Mouse (Mus musculus): ENCODE measurements around the gene Plekho1. TPM values are rescaled to one million over a fixed set of nuclear protein-coding genes. Genes with fewer than 3 reads are reported as not detected.
"Not testable (repeated sequence)": the region's sequence is repeated elsewhere in the genome, so short reads cannot be mapped to it uniquely, and the experiment has no call there.

The Plekho1 gene
- total RNA-seq, 2 experiments from 2014 or later, result 56.2 to 56.3 TPM

GRCm38 (mm10) chr3:95987386-95988110 lies 8.3 kb downstream of the Plekho1 start:
- DNase-seq (ENCODE audit: extremely low spot score in 1 of 2, low spot score in 2 of 2), result peak in 1 of 2 experiments; percentile 55
- intact Hi-C loops (cut with DNase I), result no loop called here

- intact Hi-C loops (cut with DNase I), result no loop called here
- no peak for DNase-seq (ENCODE audit: extremely low spot score in 1 of 2, low spot score in 2 of 2)
These were observed 8.8 kb downstream of the Plekho1 start for GRCm38 (mm10) chr3:95986984-95987383.

- intact Hi-C loops (cut with DNase I), result no loop called here
- peak; percentile 72 to 77 for DNase-seq (ENCODE audit: extremely low spot score in 1 of 2, low spot score in 2 of 2)
These were observed 9.7 kb downstream of the Plekho1 start for GRCm38 (mm10) chr3:95986001-95986622.

- intact Hi-C loops (cut with DNase I), result no loop called here
- DNase-seq (ENCODE audit: extremely low spot score in 1 of 2, low spot score in 2 of 2), result peak; percentile 77 to 84
These were observed 10.4 kb downstream of the Plekho1 start for GRCm38 (mm10) chr3:95985209-95986000.

- intact Hi-C loops (cut with DNase I), result no loop called here
These were observed 13.7 kb downstream of the Plekho1 start for GRCm38 (mm10) chr3:95982129-95982528.

GRCm38 (mm10) chr3:95980276-95980970 lies 15.4 kb downstream of the Plekho1 start:
- intact Hi-C loops (cut with DNase I), result no loop called here
- no peak for DNase-seq (ENCODE audit: extremely low spot score in 1 of 2, low spot score in 2 of 2)

More at GRCm38 (mm10) chr3:95982129-95982528, 13.7 kb downstream of the Plekho1 start:
- DNase-seq (ENCODE audit: extremely low spot score in 1 of 2, low spot score in 2 of 2), result no peak

- intact Hi-C loops (cut with DNase I), result no loop called here
- DNase-seq (ENCODE audit: extremely low spot score in 1 of 2, low spot score in 2 of 2), result no peak
These were observed 17.5 kb downstream of the Plekho1 start for GRCm38 (mm10) chr3:95978265-95978664.

GRCm38 (mm10) chr3:95977587-95977986 lies 18.2 kb downstream of the Plekho1 start:
- intact Hi-C loops (cut with DNase I); DNase-seq (ENCODE audit: extremely low spot score in 1 of 2, low spot score in 2 of 2): not testable (repeated sequence)

- intact Hi-C loops (cut with DNase I), result no loop called here
- DNase-seq (ENCODE audit: extremely low spot score in 1 of 2, low spot score in 2 of 2), result no peak
These were observed 18.7 kb downstream of the Plekho1 start for GRCm38 (mm10) chr3:95977079-95977478.

- intact Hi-C loops (cut with DNase I), result no loop called here
- peak; percentile 63 to 73 for DNase-seq (ENCODE audit: extremely low spot score in 1 of 2, low spot score in 2 of 2)
These were observed 22.7 kb downstream of the Plekho1 start for GRCm38 (mm10) chr3:95972873-95973634.

- DNase-seq (ENCODE audit: extremely low spot score in 1 of 2, low spot score in 2 of 2), result no peak
- intact Hi-C loops (cut with DNase I), result no loop called here
These were observed 23.4 kb downstream of the Plekho1 start for GRCm38 (mm10) chr3:95972251-95972872.

- intact Hi-C loops (cut with DNase I); DNase-seq (ENCODE audit: extremely low spot score in 1 of 2, low spot score in 2 of 2): not testable (repeated sequence)
These were observed 25.1 kb downstream of the Plekho1 start for GRCm38 (mm10) chr3:95970661-95971060.

GRCm38 (mm10) chr3:95969277-95969676 lies 26.5 kb downstream of the Plekho1 start:
- no peak for DNase-seq (ENCODE audit: extremely low spot score in 1 of 2, low spot score in 2 of 2)
- intact Hi-C loops (cut with DNase I), result loop anchor here (10.0 kb wide), 1 partner anchor 256 kb away; the partner anchor contains the start of genes Hist2h2ac and Hist2h2be

GRCm38 (mm10) chr3:95965518-95966451 lies 30.0 kb downstream of the Plekho1 start:
- DNase-seq (ENCODE audit: extremely low spot score in 1 of 2, low spot score in 2 of 2), result no peak
- intact Hi-C loops (cut with DNase I), result loop anchor here (2.0 to 10.0 kb wide), 2 partner anchors 87 to 259 kb away; partner anchors contain the start of genes Hist2h2ac and Hist2h2be

GRCm38 (mm10) chr3:95963681-95964080 lies 32.1 kb downstream of the Plekho1 start:
- DNase-seq (ENCODE audit: extremely low spot score in 1 of 2, low spot score in 2 of 2), result no peak
- intact Hi-C loops (cut with DNase I), result loop anchor here (5.0 to 10.0 kb wide), 2 partner anchors 184 to 261 kb away; partner anchors contain the start of genes Hist2h2ac and Hist2h2be

GRCm38 (mm10) chr3:95963230-95963629 lies 32.6 kb downstream of the Plekho1 start:
- intact Hi-C loops (cut with DNase I), result loop anchor here (5.0 to 10.0 kb wide), 2 partner anchors 184 to 262 kb away; partner anchors contain the start of genes Hist2h2ac and Hist2h2be
- no peak for DNase-seq (ENCODE audit: extremely low spot score in 1 of 2, low spot score in 2 of 2)
